Mouse (Mus musculus): ENCODE measurements around the gene Dtx2. TPM values are rescaled to one million over a fixed set of nuclear protein-coding genes. Genes with fewer than 3 reads are reported as not detected.

Gene Dtx2
- total and polyA plus RNA-seq, 3 experiments: 16.0 to 43.7 (median 20.4) TPM

DNA sequence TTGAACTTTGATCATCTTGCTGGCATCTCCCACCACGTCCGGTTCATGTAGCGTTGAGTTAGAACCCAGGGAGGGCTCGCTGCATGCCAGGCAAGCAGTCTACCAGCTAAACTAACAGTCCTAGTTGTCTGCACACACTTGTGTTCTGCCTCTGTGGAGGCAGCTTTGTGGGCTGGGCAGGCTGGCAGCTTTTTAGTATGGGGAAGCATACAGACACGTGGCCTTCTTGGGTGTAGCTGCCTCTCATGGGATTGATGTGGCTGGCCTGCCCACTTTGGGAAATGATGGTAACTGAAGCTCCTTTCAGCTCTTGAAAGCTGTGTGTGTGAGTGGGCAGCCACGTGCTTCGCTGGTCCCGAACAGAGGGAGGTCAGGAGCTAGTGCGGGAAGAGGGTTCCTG is 32.3 kb downstream of the Dtx2 start:
- in situ Hi-C loops (cut with MboI; ENCODE audit: low pct_ligation_motif_present, low pct_unique_long_range_greater_than_20kb, low sequenced_read_pairs) (loop anchor here (5.0 kb wide), 1 partner anchor 35 kb away; the partner anchor contains the start of gene Dtx2), dilution Hi-C loops (cut with MboI; ENCODE audit: extremely low pct_ligation_motif_present, extremely low pct_unique_long_range_greater_than_20kb, low sequenced_read_pairs) (no loop called here)
- H3K9me3 ChIP-seq (replicated peaks; ENCODE audit: low read length): no peaks in the 10 kb centered on the region
- H3K79me2 ChIP-seq (replicated peaks; ENCODE audit: control insufficient read depth, extremely low read depth, insufficient read depth, poor library complexity, severe bottlenecking): no peaks in the 10 kb centered on the region
- no peak overlapping the region for H3K4me3 ChIP-seq (replicated peaks in 1 of 3; ENCODE audit: low read depth in 2 of 3, low read length in 2 of 3, poor library complexity in 1 of 3)
- no peak overlapping the region for H3K4me2 ChIP-seq (ENCODE audit: insufficient read depth, low read depth, poor library complexity, severe bottlenecking)
- no peak for DNase-seq (ENCODE audit: extremely low read depth)
- peaks cover 49 to 96% of the 10 kb centered on the region in 2 experiments for H3K36me3 ChIP-seq (replicated peaks in 1 of 2; ENCODE audit: control insufficient read depth in 1 of 2, insufficient read depth in 1 of 2, low read length in 1 of 2)
- no peak overlapping the region for H3K27ac ChIP-seq (ENCODE audit: insufficient read depth, low read depth)
- no peak overlapping the region for H3K9ac ChIP-seq (ENCODE audit: insufficient read depth, low read depth)
- no peak for TF ChIP-seq EP300 (IDR thresholded peaks at IDR 0.05; ENCODE audit: low read length)
- TF ChIP-seq SIN3A (IDR thresholded peaks at IDR 0.05; ENCODE audit: low read length): no peak
- TF ChIP-seq ZC3H11A (IDR thresholded peaks at IDR 0.05; ENCODE audit: low read depth, low read length): no peak
- no peak for TF ChIP-seq MYC (IDR thresholded peaks at IDR 0.05; ENCODE audit: low read depth, low read length)
- TF ChIP-seq ETS1 (conservative IDR thresholded peaks at IDR 0.05; ENCODE audit: low read depth, low read length): no peak
- no peaks in the 10 kb centered on the region for H3K27me3 ChIP-seq (replicated peaks)
- peaks cover 0 to 39% of the 10 kb centered on the region in 2 experiments; a peak in 2 of 4 replicates for H3K4me1 ChIP-seq (ENCODE audit: control insufficient read depth in 1 of 2, insufficient read depth in 2 of 2)

DNA sequence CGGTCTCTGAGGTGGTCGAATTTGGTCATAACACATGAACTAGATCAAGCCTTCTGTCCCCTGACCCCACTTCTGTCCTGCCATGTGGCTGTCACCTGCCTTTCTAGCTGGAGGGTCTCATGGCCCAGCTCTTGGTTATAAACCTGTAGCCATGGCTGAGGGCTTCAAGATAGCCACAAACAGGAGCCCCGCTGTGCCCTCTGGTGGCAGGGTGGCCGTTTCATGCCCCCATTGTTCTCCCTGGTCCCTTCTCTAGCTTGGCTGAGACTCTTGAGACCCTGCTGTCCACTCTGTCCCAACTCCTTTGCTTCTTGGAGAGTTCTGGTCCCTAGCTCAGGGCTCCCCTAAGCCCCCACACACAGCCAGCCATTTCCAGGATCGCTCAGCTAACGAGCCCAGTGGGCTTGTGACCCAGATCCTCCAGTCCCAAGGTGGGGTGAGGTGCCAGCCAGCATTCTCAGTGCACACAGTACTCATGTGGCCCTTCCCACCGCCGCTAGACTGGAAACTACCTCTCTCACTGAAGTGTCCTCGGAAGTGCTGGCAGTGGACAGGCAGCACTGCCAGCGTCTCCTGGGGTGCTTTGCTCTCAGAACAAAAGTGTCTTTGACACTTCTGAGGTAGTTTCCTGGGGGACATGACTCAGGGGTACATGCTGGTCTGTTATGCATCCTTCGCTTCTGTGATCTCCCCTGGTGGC is 33.2 kb downstream of the Dtx2 start:
- no peak overlapping the region for H3K27ac ChIP-seq (ENCODE audit: insufficient read depth, low read depth)
- peaks cover under 1 to 41% of the 10 kb centered on the region in 2 experiments; a peak in 2 of 4 replicates for H3K4me1 ChIP-seq (ENCODE audit: control insufficient read depth in 1 of 2, insufficient read depth in 2 of 2)
- no peak overlapping the region for H3K4me2 ChIP-seq (ENCODE audit: insufficient read depth, low read depth, poor library complexity, severe bottlenecking)
- dilution Hi-C loops (cut with MboI; ENCODE audit: extremely low pct_ligation_motif_present, extremely low pct_unique_long_range_greater_than_20kb, low sequenced_read_pairs): no loop called here
- in situ Hi-C loops (cut with MboI; ENCODE audit: low pct_ligation_motif_present, low pct_unique_long_range_greater_than_20kb, low sequenced_read_pairs): loop anchor here (5.0 kb wide), 1 partner anchor 35 kb away; the partner anchor contains the start of gene Dtx2
- no peak overlapping the region for H3K4me3 ChIP-seq (replicated peaks in 1 of 3; ENCODE audit: low read depth in 2 of 3, low read length in 2 of 3, poor library complexity in 1 of 3)
- no peaks in the 10 kb centered on the region for H3K9me3 ChIP-seq (replicated peaks; ENCODE audit: low read length)
- no peaks in the 10 kb centered on the region for H3K79me2 ChIP-seq (replicated peaks; ENCODE audit: control insufficient read depth, extremely low read depth, insufficient read depth, poor library complexity, severe bottlenecking)
- no peak overlapping the region for H3K9ac ChIP-seq (ENCODE audit: insufficient read depth, low read depth)
- DNase-seq (ENCODE audit: extremely low read depth): no peak
- H3K36me3 ChIP-seq (replicated peaks in 1 of 2; ENCODE audit: control insufficient read depth in 1 of 2, insufficient read depth in 1 of 2, low read length in 1 of 2): peaks cover 58 to 97% of the 10 kb centered on the region in 2 experiments
- H3K27me3 ChIP-seq (replicated peaks): no peaks in the 10 kb centered on the region
- TF ChIP-seq HCFC1 (IDR thresholded peaks at IDR 0.05; ENCODE audit: low read depth, low read length): no peak
- peak in 1 of 2 experiments; percentile 58; a peak in 2 of 4 replicates for TF ChIP-seq CTCF (conservative IDR thresholded peaks at IDR 0.05 in 1 of 2, IDR thresholded peaks at IDR 0.05 in 1 of 2; ENCODE audit: low read depth in 2 of 2, low read length in 2 of 2)
- TF ChIP-seq EP300 (IDR thresholded peaks at IDR 0.05; ENCODE audit: low read length): no peak
- peak; percentile 67 for TF ChIP-seq SMC3 (IDR thresholded peaks at IDR 0.05; ENCODE audit: low read depth, low read length)
- no peak for TF ChIP-seq MYC (IDR thresholded peaks at IDR 0.05; ENCODE audit: low read depth, low read length)
- TF ChIP-seq RAD21 (IDR thresholded peaks at IDR 0.05; ENCODE audit: low read depth, low read length): peak; percentile 41

DNA sequence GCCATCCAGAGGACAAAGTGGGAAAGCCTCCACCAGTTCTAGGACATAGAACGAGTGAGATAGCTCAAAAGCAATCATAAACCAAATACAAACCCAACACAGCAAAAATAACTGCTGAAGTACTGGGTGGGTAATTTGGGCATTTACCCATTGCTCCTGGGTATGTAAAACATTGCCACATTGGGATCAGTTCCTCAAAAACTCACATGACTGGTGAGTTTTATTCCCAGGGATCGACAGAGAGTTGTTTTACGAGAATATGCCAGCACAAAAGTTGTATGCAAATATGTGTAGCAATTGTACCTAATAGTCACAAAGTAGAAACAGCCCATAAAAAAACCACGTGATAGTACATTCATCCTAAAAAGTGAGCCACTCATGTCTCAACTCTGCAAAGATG is 40.3 kb downstream of the Dtx2 start:
- TF ChIP-seq BHLHE40 (IDR thresholded peaks at IDR 0.05; ENCODE audit: low read depth, low read length) (peak; percentile 84), KAT2A (IDR thresholded peaks at IDR 0.05; ENCODE audit: insufficient replicate concordance, low read length) (no peak), USF1 (IDR thresholded peaks at IDR 0.05; ENCODE audit: low read depth, low read length) (no peak), USF2 (conservative IDR thresholded peaks at IDR 0.05; ENCODE audit: low read depth, low read length) (no peak), EP300 (IDR thresholded peaks at IDR 0.05; ENCODE audit: low read length) (peak; percentile 36; the same call in 1 of the 2 replicates), MEF2A (IDR thresholded peaks at IDR 0.05; ENCODE audit: borderline replicate concordance, low read depth, low read length) (no peak), MXI1 (IDR thresholded peaks at IDR 0.05; ENCODE audit: low read depth, low read length) (no peak), CTCF (conservative IDR thresholded peaks at IDR 0.05 in 1 of 2, IDR thresholded peaks at IDR 0.05 in 1 of 2; ENCODE audit: low read depth in 2 of 2, low read length in 2 of 2) (no peak)
- in situ Hi-C loops (cut with MboI; ENCODE audit: low pct_ligation_motif_present, low pct_unique_long_range_greater_than_20kb, low sequenced_read_pairs): no loop called here
- Histone ChIP-seq H3K79me2 (replicated peaks; ENCODE audit: control insufficient read depth, extremely low read depth, insufficient read depth, poor library complexity, severe bottlenecking) (no peaks in the 10 kb centered on the region), H3K9ac (ENCODE audit: insufficient read depth, low read depth) (no peak overlapping the region), H3K4me2 (ENCODE audit: insufficient read depth, low read depth, poor library complexity, severe bottlenecking) (no peak overlapping the region), H3K27ac (ENCODE audit: insufficient read depth, low read depth) (no peak overlapping the region), H3K27me3 (replicated peaks) (no peaks in the 10 kb centered on the region), H3K4me1 (ENCODE audit: control insufficient read depth in 1 of 2, insufficient read depth in 2 of 2) (peaks cover 9 to 47% of the 10 kb centered on the region in 2 experiments), H3K9me3 (replicated peaks; ENCODE audit: low read length) (peaks cover 24% of the 10 kb centered on the region), H3K36me3 (replicated peaks in 1 of 2; ENCODE audit: control insufficient read depth in 1 of 2, insufficient read depth in 1 of 2, low read length in 1 of 2) (peaks cover 29 to 42% of the 10 kb centered on the region in 2 experiments), H3K4me3 (replicated peaks in 1 of 3; ENCODE audit: low read depth in 2 of 3, low read length in 2 of 3, poor library complexity in 1 of 3) (no peak overlapping the region)
- dilution Hi-C loops (cut with MboI; ENCODE audit: extremely low pct_ligation_motif_present, extremely low pct_unique_long_range_greater_than_20kb, low sequenced_read_pairs): no loop called here
- no peak for DNase-seq (ENCODE audit: extremely low read depth)

Measured in CH12.LX (cell line).